Mouse (Mus musculus) lung, postnatal 0 days (tissue): ENCODE results near the gene Elmo1. TPM values are rescaled to one million over a fixed set of nuclear protein-coding genes. Genes with fewer than 3 reads are reported as not detected.

Experiments used
- ATAC-seq: fragments of 200-750 bp; cut with Nextera tagmentation; 2 replicates; pipeline ENCODE4 v1.8.0; 2017; ENCODE audit warnings: moderate library complexity
- DNase-seq: peaks from one replicate; pipeline ENCODE4 v3.0.0-alpha.2; 2016; ENCODE audit warnings: low spot score
- H3K27ac ChIP-seq: fragments of 300-500 bp; sonication (generic); 2 replicates; pipeline ENCODE4 v1.5.1; 2014; ENCODE audit warnings: antibody characterized with exemption, mild to moderate bottlenecking, low read length, mixed read lengths
- H3K27me3 ChIP-seq: fragments of 300-500 bp; sonication (generic); replicated peaks from 2 replicates; pipeline ENCODE4 v1.6.1; 2014; ENCODE audit warnings: low read length, mixed read lengths; ENCODE audit not compliant: insufficient read depth
- H3K36me3 ChIP-seq: fragments of 300-500 bp; sonication (generic); 2 replicates; pipeline ENCODE4 v1.6.1; 2014; ENCODE audit warnings: low read length, mixed read lengths; ENCODE audit not compliant: insufficient read depth
- H3K4me1 ChIP-seq: fragments of 300-500 bp; sonication (generic); 2 replicates; pipeline ENCODE4 v1.6.1; 2014; ENCODE audit warnings: antibody characterized with exemption, low read depth, low read length, mixed read lengths; ENCODE audit not compliant: insufficient read depth
- H3K4me2 ChIP-seq: fragments of 300-500 bp; sonication (generic); replicated peaks from 2 replicates; pipeline ENCODE4 v1.6.1; 2014; ENCODE audit warnings: low read depth, mild to moderate bottlenecking, low read length, moderate library complexity, mixed read lengths
- H3K4me3 ChIP-seq: fragments of 300-500 bp; sonication (generic); 2 replicates; pipeline ENCODE4 v1.5.1; 2014; ENCODE audit warnings: low read depth, low read length
- H3K9ac ChIP-seq: fragments of 300-500 bp; sonication (generic); replicated peaks from 2 replicates; pipeline ENCODE4 v1.6.1; 2014; ENCODE audit warnings: low read depth, mild to moderate bottlenecking
- H3K9me3 ChIP-seq: fragments of 300-500 bp; sonication (generic); 2 replicates; pipeline ENCODE4 v1.6.1; 2016; ENCODE audit warnings: low read length, mixed read lengths
- CTCF ChIP-seq: IDR thresholded peaks from 2 replicates; pipeline ENCODE4 v1.5.1; 2016; ENCODE audit warnings: antibody characterized with exemption, mild to moderate bottlenecking
- EP300 ChIP-seq: IDR thresholded peaks from 2 replicates; pipeline ENCODE4 v1.6.1; 2016; ENCODE audit warnings: antibody characterized with exemption, mild to moderate bottlenecking, control low read depth
- WGBS: fragments of 180-500 bp; shearing (Covaris S2); extraction: QIAGEN DNeasy Blood & Tissue Kit; methylation state at CpG from one replicate; pipeline ENCODE4 v1.1.7; 2014; 5-methylcytosine and 5-hydroxymethylcytosine counted together
- polyA plus RNA-seq: library from polyadenylated mRNA; unstranded; fragments of >200 nt; fragmentation: Nextera tagmentation; extraction: Ambion mirVana; gene quantifications from 2 replicates; pipeline ENCODE4 v1.2.1, GENCODE M21; 2015

Gene Elmo1
- polyA plus RNA-seq, 1 experiment from 2014 or later = 20.8 TPM

DNA sequence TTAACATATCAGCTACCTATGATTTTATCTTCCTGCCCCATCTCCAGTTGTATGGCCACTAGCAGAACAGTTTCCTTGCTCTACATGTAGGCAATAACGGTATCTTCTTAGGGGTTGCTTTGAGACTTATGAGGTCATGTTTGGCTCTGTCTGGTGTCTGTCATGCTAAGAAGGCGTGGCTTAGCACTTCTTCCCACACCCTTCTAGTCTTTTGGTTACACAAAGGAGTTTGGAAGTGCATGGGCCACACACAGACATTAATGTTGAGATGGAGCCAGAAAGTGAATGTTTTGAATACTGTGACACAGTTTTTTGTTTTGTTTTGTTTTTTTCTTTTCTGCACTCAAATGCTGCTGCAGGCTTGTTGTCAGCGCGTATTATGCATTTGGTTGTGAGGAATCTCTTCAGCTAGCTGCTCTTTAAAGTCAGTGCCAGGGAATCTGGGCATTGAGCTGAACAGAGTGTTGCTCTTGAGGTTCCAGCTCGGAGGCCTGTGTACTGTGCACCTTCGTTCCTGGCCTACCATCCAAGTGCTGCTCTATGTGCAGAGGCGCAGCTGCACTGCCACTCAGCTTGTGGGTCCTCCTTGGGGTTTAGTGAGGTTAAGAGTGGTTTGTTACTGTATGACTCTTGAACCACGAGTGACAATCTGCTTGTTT lies 31.1 kb downstream of the Elmo1 start:
- ATAC-seq = peak; percentile 58
- no peaks in the 10 kb centered on the region for H3K9me3 ChIP-seq
- H3K36me3 ChIP-seq = no peaks in the 10 kb centered on the region
- peak; percentile 79 for DNase-seq
- H3K9ac ChIP-seq = no peak overlapping the region
- H3K27me3 ChIP-seq = no peaks in the 10 kb centered on the region
- 41% methylated on average over 8 of the region's 8 CpGs for WGBS
- H3K4me3 ChIP-seq = no peak overlapping the region
- no peaks in the 10 kb centered on the region; the same call in 1 of the 2 replicates for H3K4me1 ChIP-seq
- H3K4me2 ChIP-seq = no peak overlapping the region
- 0 out of 2 replicates have a peak overlapping the region, but pooled peaks have one; percentile 16 for H3K27ac ChIP-seq
- TF ChIP-seq EP300 = no peak; the same call in 1 of the 2 replicates
- no peak for TF ChIP-seq CTCF

DNA sequence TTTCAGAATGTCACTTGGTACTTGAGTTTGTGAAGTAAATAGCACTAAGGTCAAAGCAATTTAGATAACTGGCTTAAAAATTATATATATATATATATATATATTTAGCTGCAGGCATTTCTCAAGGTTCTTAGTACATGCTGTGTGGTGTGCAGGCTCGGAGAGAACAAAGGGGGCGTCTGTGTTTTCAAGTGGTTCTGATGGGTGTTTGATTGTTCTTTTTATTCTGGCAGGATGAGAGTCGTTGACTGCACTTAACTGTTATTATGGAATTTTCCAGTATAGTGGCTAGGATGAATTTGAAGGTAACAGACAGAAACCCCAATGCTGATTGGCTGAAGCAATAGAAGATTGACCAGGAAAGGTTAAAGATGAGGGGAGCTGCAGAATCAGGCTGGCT lies 33.6 kb downstream of the Elmo1 start:
- no peak overlapping the region for H3K27ac ChIP-seq
- no peak for TF ChIP-seq CTCF
- TF ChIP-seq EP300 = no peak
- H3K4me1 ChIP-seq = no peaks in the 10 kb centered on the region; the same call in 1 of the 2 replicates
- ATAC-seq (no peak), DNase-seq (no peak)
- H3K4me3 ChIP-seq = no peak overlapping the region
- H3K9ac ChIP-seq = no peak overlapping the region
- no peak overlapping the region for H3K4me2 ChIP-seq
- no peaks in the 10 kb centered on the region for H3K9me3 ChIP-seq
- H3K27me3 ChIP-seq = no peaks in the 10 kb centered on the region
- 39% methylated on average over 3 of the region's 3 CpGs for WGBS
- no peaks in the 10 kb centered on the region for H3K36me3 ChIP-seq

DNA sequence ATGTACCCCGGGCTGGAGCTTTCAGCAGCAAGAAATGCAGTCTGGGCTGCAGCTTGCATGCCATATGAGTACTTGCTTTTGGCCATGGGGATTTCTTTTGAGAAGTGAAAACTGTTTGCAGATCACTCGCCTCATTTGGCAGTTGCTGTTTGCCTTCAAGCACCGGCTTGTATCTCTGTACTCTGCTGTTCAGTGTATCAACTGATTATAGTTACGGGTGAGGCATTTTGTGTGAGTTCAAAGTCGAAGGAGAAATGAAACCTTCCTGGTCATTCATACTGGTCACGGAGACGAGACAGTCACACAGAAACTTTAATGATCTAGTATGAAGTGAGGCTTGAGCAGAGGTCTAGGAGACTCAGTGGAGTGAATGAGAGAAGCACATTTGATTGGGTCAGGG lies 34.6 kb downstream of the Elmo1 start:
- ATAC-seq = no peak
- no peak overlapping the region for H3K4me2 ChIP-seq
- no peaks in the 10 kb centered on the region for H3K27me3 ChIP-seq
- 50% methylated on average over 7 of the region's 7 CpGs for WGBS
- DNase-seq = no peak
- no peak overlapping the region for H3K9ac ChIP-seq
- TF ChIP-seq EP300 = no peak
- H3K9me3 ChIP-seq = no peaks in the 10 kb centered on the region
- no peak overlapping the region for H3K4me3 ChIP-seq
- H3K4me1 ChIP-seq = peaks cover 5% of the 10 kb centered on the region; the same call in 1 of the 2 replicates
- H3K27ac ChIP-seq = no peak overlapping the region
- no peaks in the 10 kb centered on the region for H3K36me3 ChIP-seq

DNA sequence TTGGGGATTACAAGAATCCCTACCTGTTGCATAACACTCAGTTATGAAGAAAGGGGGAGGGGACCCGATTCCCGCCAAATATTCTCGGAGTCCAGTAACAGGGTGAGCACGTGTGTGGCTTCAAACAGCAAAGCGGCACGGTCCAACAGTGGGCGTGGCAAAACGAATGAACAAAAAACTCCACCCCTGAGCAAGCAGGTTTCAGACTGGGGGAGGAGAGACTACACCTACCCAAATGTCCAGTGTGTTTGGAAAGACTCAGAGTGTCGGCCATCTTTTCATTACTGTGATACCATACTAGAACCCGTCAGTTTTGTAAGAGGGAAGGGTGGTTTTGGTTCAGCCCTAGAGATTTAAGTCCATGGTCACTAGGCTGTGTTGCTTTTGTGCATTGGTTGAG lies 35.4 kb downstream of the Elmo1 start:
- Histone ChIP-seq H3K9me3 (no peaks in the 10 kb centered on the region), H3K27ac (no peak overlapping the region), H3K9ac (no peak overlapping the region), H3K36me3 (no peaks in the 10 kb centered on the region), H3K4me2 (no peak overlapping the region), H3K4me3 (no peak overlapping the region), H3K27me3 (no peaks in the 10 kb centered on the region), H3K4me1 (peaks cover 5% of the 10 kb centered on the region; the same call in 1 of the 2 replicates)
- no peak for TF ChIP-seq EP300
- no peak for TF ChIP-seq CTCF
- DNase-seq (no peak), ATAC-seq (no peak)
- 68% methylated on average over 10 of the region's 10 CpGs for WGBS

DNA sequence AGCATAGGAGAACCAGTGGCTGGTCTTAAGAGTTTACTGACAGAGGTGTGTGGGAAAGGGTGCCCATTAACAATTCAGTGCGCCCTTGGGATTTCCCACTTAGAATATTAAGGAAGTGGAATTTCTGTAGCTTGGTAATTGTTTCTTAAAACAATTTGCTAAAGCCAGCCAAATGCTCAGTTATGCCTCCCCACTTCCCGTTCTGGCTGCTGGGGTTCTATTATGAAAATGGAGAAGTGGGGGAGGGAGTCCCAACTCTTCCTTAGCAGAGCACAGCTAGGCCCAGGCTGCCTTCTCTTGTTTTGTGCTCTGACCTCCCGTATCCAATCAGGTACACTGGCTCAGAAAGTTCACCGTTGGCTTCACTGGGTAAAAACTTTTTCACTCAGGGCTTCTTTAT lies 37.2 kb downstream of the Elmo1 start:
- Histone ChIP-seq H3K9me3 (no peaks in the 10 kb centered on the region), H3K4me1 (peaks cover 5% of the 10 kb centered on the region; the same call in 1 of the 2 replicates), H3K27ac (no peak overlapping the region), H3K4me2 (no peak overlapping the region), H3K36me3 (no peaks in the 10 kb centered on the region), H3K4me3 (no peak overlapping the region), H3K27me3 (no peaks in the 10 kb centered on the region), H3K9ac (no peak overlapping the region)
- ATAC-seq (no peak), DNase-seq (peak; percentile 47)
- WGBS = 57% methylated on average over 4 of the region's 4 CpGs
- TF ChIP-seq CTCF (no peak), EP300 (no peak)

DNA sequence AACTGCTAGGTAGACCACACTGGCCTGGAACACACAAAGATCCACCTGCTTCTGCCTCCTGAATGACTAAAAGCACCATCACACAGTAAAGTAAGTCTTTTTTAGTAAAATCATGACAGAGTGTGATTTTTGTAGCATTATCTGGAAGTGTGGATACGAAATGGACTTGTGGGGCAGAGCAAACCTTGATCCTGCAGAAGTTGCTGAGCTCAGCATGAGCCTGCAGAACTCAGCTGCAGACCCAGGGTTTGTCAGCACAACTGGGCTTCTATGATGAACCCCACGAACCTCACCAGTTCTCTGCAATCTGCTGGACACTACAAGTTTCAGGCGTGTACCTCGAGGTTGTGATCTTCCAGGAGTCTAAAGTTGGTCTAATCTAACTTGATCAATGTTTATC lies 37.7 kb downstream of the Elmo1 start:
- H3K4me2 ChIP-seq = no peak overlapping the region
- TF ChIP-seq EP300 (no peak), CTCF (no peak)
- no peak overlapping the region for H3K4me3 ChIP-seq
- no peaks in the 10 kb centered on the region for H3K27me3 ChIP-seq
- no peaks in the 10 kb centered on the region for H3K9me3 ChIP-seq
- DNase-seq = no peak
- no peaks in the 10 kb centered on the region for H3K36me3 ChIP-seq
- peaks cover 5% of the 10 kb centered on the region; the same call in 1 of the 2 replicates for H3K4me1 ChIP-seq
- 69% methylated on average over 4 of the region's 4 CpGs for WGBS
- H3K27ac ChIP-seq = no peak overlapping the region
- no peak for ATAC-seq
- no peak overlapping the region for H3K9ac ChIP-seq
